Mouse (Mus musculus): Measurements from ENCODE around the gene 4930402F06Rik. TPM values are rescaled to one million over a fixed set of nuclear protein-coding genes. Genes with fewer than 3 reads are reported as not detected.

The 4930402F06Rik gene
- total RNA-seq, 1 experiment: not detected

GRCm38 (mm10) chr2:35432472-35432871, 35.5 kb upstream of the 4930402F06Rik start:
- Histone ChIP-seq H3K4me3 (ENCODE audit: insufficient read depth in 1 of 2, low read depth in 1 of 2, low read length in 2 of 2, poor library complexity in 1 of 2, severe bottlenecking in 1 of 2) (no peak overlapping the region), H3K27ac (ENCODE audit: insufficient read depth, low read depth, low read length, poor library complexity, severe bottlenecking) (no peak overlapping the region), H3K4me1 (ENCODE audit: control insufficient read depth in 2 of 2, insufficient read depth in 2 of 2, low read length in 2 of 2, poor library complexity in 1 of 2) (peaks cover 0 to 7% of the 10 kb centered on the region in 2 experiments; a peak in 2 of 4 replicates), H3K9ac (ENCODE audit: insufficient read depth, low read depth, low read length, poor library complexity, severe bottlenecking) (no peak overlapping the region), H3K36me3 (ENCODE audit: control insufficient read depth, insufficient read depth, low read length, poor library complexity, severe bottlenecking) (peaks cover 9% of the 10 kb centered on the region), H3K9me3 (ENCODE audit: control insufficient read depth, insufficient read depth, low read depth, low read length) (no peaks in the 10 kb centered on the region)
- in situ Hi-C loops (cut with MboI; ENCODE audit: low sequenced_read_pairs in 2 of 2, unreplicated experiment in 2 of 2): no loop called here
- TF ChIP-seq CHD2 (IDR thresholded peaks at IDR 0.05; ENCODE audit: low read depth, low read length): no peak
- TF ChIP-seq ZC3H11A (IDR thresholded peaks at IDR 0.05; ENCODE audit: borderline replicate concordance, low read depth, low read length): no peak
- DNase-seq (ENCODE audit: low read depth, low spot score): no peak

DNA sequence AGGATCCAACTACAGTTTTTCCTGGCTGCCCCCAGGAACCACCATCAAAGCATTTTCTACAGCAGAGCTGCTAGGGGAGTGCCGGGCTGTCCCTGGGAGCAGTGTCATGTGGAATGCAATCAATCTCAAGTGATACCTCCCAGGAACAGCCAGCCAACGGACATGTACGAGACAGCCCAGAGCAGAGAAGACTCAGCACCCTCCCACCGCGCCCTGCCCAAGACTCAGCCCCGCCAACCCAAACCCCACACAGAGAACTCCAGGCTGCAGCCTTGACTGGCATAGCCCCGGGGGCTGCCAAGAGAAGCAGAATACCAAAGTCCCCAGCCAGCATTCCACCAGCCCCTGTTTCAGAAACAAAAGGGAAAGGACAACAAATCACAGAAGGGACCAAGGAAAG, 35.0 kb upstream of the 4930402F06Rik start:
- Histone ChIP-seq H3K9me3 (ENCODE audit: control insufficient read depth, insufficient read depth, low read depth, low read length) (no peaks in the 10 kb centered on the region), H3K27ac (ENCODE audit: insufficient read depth, low read depth, low read length, poor library complexity, severe bottlenecking) (no peak overlapping the region), H3K4me1 (ENCODE audit: control insufficient read depth in 2 of 2, insufficient read depth in 2 of 2, low read length in 2 of 2, poor library complexity in 1 of 2) (peaks cover 0 to 7% of the 10 kb centered on the region in 2 experiments; a peak in 2 of 4 replicates), H3K9ac (ENCODE audit: insufficient read depth, low read depth, low read length, poor library complexity, severe bottlenecking) (no peak overlapping the region), H3K36me3 (ENCODE audit: control insufficient read depth, insufficient read depth, low read length, poor library complexity, severe bottlenecking) (peaks cover 9% of the 10 kb centered on the region), H3K4me3 (ENCODE audit: insufficient read depth in 1 of 2, low read depth in 1 of 2, low read length in 2 of 2, poor library complexity in 1 of 2, severe bottlenecking in 1 of 2) (no peak overlapping the region)
- TF ChIP-seq ZNF384 (IDR thresholded peaks at IDR 0.05; ENCODE audit: low read depth, low read length) (no peak), CHD2 (IDR thresholded peaks at IDR 0.05; ENCODE audit: low read depth, low read length) (no peak), ZC3H11A (IDR thresholded peaks at IDR 0.05; ENCODE audit: borderline replicate concordance, low read depth, low read length) (no peak), MAFK (IDR thresholded peaks at IDR 0.05; ENCODE audit: insufficient read depth, low read depth, low read length) (no peak), HCFC1 (IDR thresholded peaks at IDR 0.05; ENCODE audit: borderline replicate concordance, insufficient read depth, low read length) (no peak)
- DNase-seq (ENCODE audit: low read depth, low spot score): no peak
- in situ Hi-C loops (cut with MboI; ENCODE audit: low sequenced_read_pairs in 2 of 2, unreplicated experiment in 2 of 2): no loop called here

- H3K36me3 ChIP-seq (ENCODE audit: control insufficient read depth, insufficient read depth, low read length, poor library complexity, severe bottlenecking): peaks cover 9% of the 10 kb centered on the region
- in situ Hi-C loops (cut with MboI; ENCODE audit: low sequenced_read_pairs in 2 of 2, unreplicated experiment in 2 of 2): no loop called here
- H3K27ac ChIP-seq (ENCODE audit: insufficient read depth, low read depth, low read length, poor library complexity, severe bottlenecking): no peak overlapping the region
- DNase-seq (ENCODE audit: low read depth, low spot score): no peak
- no peak overlapping the region for H3K4me3 ChIP-seq (ENCODE audit: insufficient read depth in 1 of 2, low read depth in 1 of 2, low read length in 2 of 2, poor library complexity in 1 of 2, severe bottlenecking in 1 of 2)
- peaks cover 0 to 7% of the 10 kb centered on the region in 2 experiments; a peak in 2 of 4 replicates for H3K4me1 ChIP-seq (ENCODE audit: control insufficient read depth in 2 of 2, insufficient read depth in 2 of 2, low read length in 2 of 2, poor library complexity in 1 of 2)
- no peak overlapping the region for H3K9ac ChIP-seq (ENCODE audit: insufficient read depth, low read depth, low read length, poor library complexity, severe bottlenecking)
- no peaks in the 10 kb centered on the region for H3K9me3 ChIP-seq (ENCODE audit: control insufficient read depth, insufficient read depth, low read depth, low read length)
- TF ChIP-seq MAFK (IDR thresholded peaks at IDR 0.05; ENCODE audit: insufficient read depth, low read depth, low read length): no peak
- no peak for TF ChIP-seq HCFC1 (IDR thresholded peaks at IDR 0.05; ENCODE audit: borderline replicate concordance, insufficient read depth, low read length)
- TF ChIP-seq CHD2 (IDR thresholded peaks at IDR 0.05; ENCODE audit: low read depth, low read length): no peak
- no peak for TF ChIP-seq ZC3H11A (IDR thresholded peaks at IDR 0.05; ENCODE audit: borderline replicate concordance, low read depth, low read length)
- no peak for TF ChIP-seq ZNF384 (IDR thresholded peaks at IDR 0.05; ENCODE audit: low read depth, low read length)
Observed at GRCm38 (mm10) chr2:35430806-35431205, 33.8 kb upstream of the 4930402F06Rik start.

DNA sequence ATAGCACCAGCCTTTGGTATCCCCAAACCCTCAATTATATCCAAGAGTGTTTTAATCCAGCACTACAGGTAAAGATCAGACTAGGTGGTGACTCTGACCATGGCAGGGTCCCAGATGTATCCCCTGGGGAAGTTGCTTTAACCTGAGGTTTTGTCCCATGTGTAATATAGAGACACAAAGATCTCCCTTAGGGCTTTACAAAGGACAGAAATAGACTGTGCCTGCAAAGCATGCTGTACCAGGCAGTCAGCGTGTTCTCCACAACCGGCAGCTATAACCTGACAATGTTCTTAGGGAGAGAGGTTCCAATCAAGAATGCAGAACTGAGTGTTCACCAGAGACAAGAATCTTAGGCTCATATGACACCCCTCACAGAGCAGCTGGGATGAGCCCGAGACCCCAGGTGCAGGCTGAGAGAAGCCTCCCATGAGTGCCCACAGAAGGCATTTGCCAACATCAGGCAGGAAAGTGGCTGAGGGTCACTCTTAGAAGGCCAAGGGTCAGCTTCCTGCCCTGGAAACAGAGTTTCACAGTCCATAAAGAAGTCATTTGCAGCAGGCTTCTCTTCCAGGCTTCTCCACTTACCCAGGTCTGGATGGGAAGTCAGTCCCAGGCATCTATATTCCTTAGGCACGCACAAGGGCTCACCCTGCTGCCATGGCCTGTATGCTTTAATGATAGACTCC, 31.8 kb upstream of the 4930402F06Rik start:
- Histone ChIP-seq H3K36me3 (ENCODE audit: control insufficient read depth, insufficient read depth, low read length, poor library complexity, severe bottlenecking) (peaks cover 9% of the 10 kb centered on the region), H3K4me3 (ENCODE audit: insufficient read depth in 1 of 2, low read depth in 1 of 2, low read length in 2 of 2, poor library complexity in 1 of 2, severe bottlenecking in 1 of 2) (no peak overlapping the region), H3K9ac (ENCODE audit: insufficient read depth, low read depth, low read length, poor library complexity, severe bottlenecking) (no peak overlapping the region), H3K27ac (ENCODE audit: insufficient read depth, low read depth, low read length, poor library complexity, severe bottlenecking) (no peak overlapping the region), H3K4me1 (ENCODE audit: control insufficient read depth in 2 of 2, insufficient read depth in 2 of 2, low read length in 2 of 2, poor library complexity in 1 of 2) (peaks cover 0 to 4% of the 10 kb centered on the region in 2 experiments; a peak in 1 of 4 replicates), H3K9me3 (ENCODE audit: control insufficient read depth, insufficient read depth, low read depth, low read length) (no peaks in the 10 kb centered on the region)
- DNase-seq (ENCODE audit: low read depth, low spot score): no peak
- TF ChIP-seq CHD2 (IDR thresholded peaks at IDR 0.05; ENCODE audit: low read depth, low read length) (no peak), ZC3H11A (IDR thresholded peaks at IDR 0.05; ENCODE audit: borderline replicate concordance, low read depth, low read length) (no peak), MAFK (IDR thresholded peaks at IDR 0.05; ENCODE audit: insufficient read depth, low read depth, low read length) (no peak), HCFC1 (IDR thresholded peaks at IDR 0.05; ENCODE audit: borderline replicate concordance, insufficient read depth, low read length) (no peak)
- in situ Hi-C loops (cut with MboI; ENCODE audit: low sequenced_read_pairs in 2 of 2, unreplicated experiment in 2 of 2): no loop called here

All from ES-E14 (cell line).